Mouse (Mus musculus) lung, embryonic 15.5 days (tissue): ENCODE results near the gene Exoc4. TPM values are rescaled to one million over a fixed set of nuclear protein-coding genes. Genes with fewer than 3 reads are reported as not detected.

Source experiments
- ATAC-seq: fragments of 200-750 bp; cut with Nextera tagmentation; 2 replicates; pipeline ENCODE4 v1.8.0; 2017; ENCODE audit warnings: moderate number of reproducible peaks, borderline replicate concordance; ENCODE audit not compliant: low FRiP score, low TSS enrichment; ENCODE audit errors: extremely low read depth
- H3K27ac ChIP-seq: fragments of 300-500 bp; sonication (generic); 2 replicates; pipeline ENCODE4 v1.5.1; 2015; ENCODE audit warnings: moderate library complexity, mild to moderate bottlenecking, inconsistent platforms
- H3K27me3 ChIP-seq: fragments of 300-500 bp; sonication (generic); 2 replicates; pipeline ENCODE4 v1.6.1; 2015; ENCODE audit warnings: inconsistent platforms
- H3K36me3 ChIP-seq: fragments of 300-500 bp; sonication (generic); 2 replicates; pipeline ENCODE4 v1.6.1; 2015; ENCODE audit warnings: inconsistent platforms
- H3K4me1 ChIP-seq: fragments of 300-500 bp; sonication (generic); 2 replicates; pipeline ENCODE4 v1.6.1; 2015; ENCODE audit warnings: inconsistent platforms
- H3K4me2 ChIP-seq: fragments of 300-500 bp; sonication (generic); 2 replicates; pipeline ENCODE4 v1.6.1; 2015; ENCODE audit warnings: inconsistent platforms, mild to moderate bottlenecking, moderate library complexity
- H3K4me3 ChIP-seq: fragments of 300-500 bp; sonication (generic); 2 replicates; pipeline ENCODE4 v1.5.1; 2015; ENCODE audit warnings: mild to moderate bottlenecking, inconsistent platforms
- H3K9ac ChIP-seq: fragments of 300-500 bp; sonication (generic); 2 replicates; pipeline ENCODE4 v1.6.1; 2015; ENCODE audit warnings: inconsistent platforms
- H3K9me3 ChIP-seq: fragments of 300-500 bp; sonication (generic); 2 replicates; pipeline ENCODE4 v1.6.1; 2016; ENCODE audit warnings: inconsistent platforms
- WGBS: fragments of 180-500 bp; shearing (Covaris S2); methylation state at CpG from one replicate; pipeline ENCODE4 v1.1.7; 2015; 5-methylcytosine and 5-hydroxymethylcytosine counted together
- polyA plus RNA-seq: library from polyadenylated mRNA; unstranded; fragments of >200 nt; fragmentation: Nextera tagmentation; extraction: Ambion mirVana; gene quantifications from 2 replicates; pipeline ENCODE4 v1.2.1, GENCODE M21; 2015

Exoc4 gene
- polyA plus RNA-seq, 1 experiment from 2014 or later: 40.8 TPM

GRCm38 (mm10) chr6:33690601-33691000, 441.7 kb downstream of the Exoc4 start:
- 73% methylated on average over 5 of the region's 5 CpGs for WGBS
- Histone ChIP-seq H3K36me3 (no peaks in the 10 kb centered on the region), H3K4me1 (no peaks in the 10 kb centered on the region), H3K4me2 (no peak overlapping the region), H3K27me3 (no peaks in the 10 kb centered on the region), H3K9ac (no peak overlapping the region), H3K27ac (no peak overlapping the region), H3K9me3 (no peaks in the 10 kb centered on the region), H3K4me3 (no peak overlapping the region)
- ATAC-seq: no peak

DNA sequence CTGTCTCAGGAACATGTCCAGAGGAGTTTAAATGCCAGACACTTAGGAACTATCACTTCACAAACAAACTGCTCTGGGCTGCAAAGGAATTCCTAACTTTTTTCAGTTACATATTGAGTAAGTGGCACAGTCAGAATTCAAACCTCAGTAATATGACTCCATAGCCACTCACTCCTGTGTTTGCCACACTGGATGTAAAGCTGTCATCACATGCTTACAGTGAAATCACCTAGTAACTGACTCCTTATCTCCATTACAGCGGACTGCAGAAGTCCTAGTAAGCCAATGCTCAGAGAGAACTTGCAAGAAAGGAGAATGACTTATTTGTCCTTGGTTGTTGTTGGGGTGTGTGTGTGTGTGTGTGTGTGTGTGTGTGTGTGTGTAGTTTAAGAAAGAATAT, 448.1 kb downstream of the Exoc4 start:
- WGBS: 19% methylated on average over 1 of the region's 1 CpGs

GRCm38 (mm10) chr6:33708907-33709306, 460.0 kb downstream of the Exoc4 start:
- no peaks in the 10 kb centered on the region for H3K4me1 ChIP-seq
- no peaks in the 10 kb centered on the region for H3K27me3 ChIP-seq
- H3K4me2 ChIP-seq: no peak overlapping the region
- no peak overlapping the region for H3K9ac ChIP-seq
- H3K9me3 ChIP-seq: no peaks in the 10 kb centered on the region
- H3K36me3 ChIP-seq: no peaks in the 10 kb centered on the region
- ATAC-seq: no peak
- H3K27ac ChIP-seq: no peak overlapping the region
- WGBS: 77% methylated on average over 4 of the region's 4 CpGs
- H3K4me3 ChIP-seq: no peak overlapping the region

More for the DNA sequence above, 448.1 kb downstream of the Exoc4 start:
- no peak overlapping the region for H3K4me2 ChIP-seq
- no peak for ATAC-seq
- no peaks in the 10 kb centered on the region for H3K9me3 ChIP-seq
- H3K4me3 ChIP-seq: no peak overlapping the region
- no peaks in the 10 kb centered on the region for H3K4me1 ChIP-seq
- H3K9ac ChIP-seq: no peak overlapping the region
- no peaks in the 10 kb centered on the region for H3K36me3 ChIP-seq
- H3K27ac ChIP-seq: no peak overlapping the region
- no peaks in the 10 kb centered on the region for H3K27me3 ChIP-seq

GRCm38 (mm10) chr6:33709340-33709739, 460.5 kb downstream of the Exoc4 start:
- H3K4me3 ChIP-seq: no peak overlapping the region
- peak; percentile 49; the same call in 1 of the 2 replicates for ATAC-seq
- no peak overlapping the region for H3K27ac ChIP-seq
- H3K4me2 ChIP-seq: no peak overlapping the region
- no peaks in the 10 kb centered on the region for H3K9me3 ChIP-seq
- no peak overlapping the region for H3K9ac ChIP-seq
- 46% methylated on average over 5 of the region's 5 CpGs for WGBS
- H3K27me3 ChIP-seq: no peaks in the 10 kb centered on the region
- H3K36me3 ChIP-seq: no peaks in the 10 kb centered on the region
- no peaks in the 10 kb centered on the region for H3K4me1 ChIP-seq

DNA sequence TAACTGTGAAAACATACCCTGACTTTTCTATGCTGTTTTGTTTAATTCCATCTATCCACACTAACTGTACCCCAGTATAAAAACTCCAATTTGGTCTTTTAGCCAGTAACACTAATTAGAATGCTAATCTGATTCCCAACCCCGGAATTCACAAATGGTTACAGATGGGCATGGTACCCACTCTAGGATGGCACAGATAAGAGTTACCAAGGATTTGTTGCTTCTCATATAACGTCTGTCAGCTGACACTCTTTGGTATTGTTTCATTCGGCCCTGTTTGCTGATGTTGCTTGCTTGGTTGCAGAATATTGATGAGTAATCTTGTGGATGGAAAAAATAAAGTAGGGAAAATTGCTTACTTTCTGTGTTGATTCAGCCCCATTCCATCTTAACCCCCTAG, 462.9 kb downstream of the Exoc4 start:
- WGBS: 67% methylated on average over 3 of the region's 3 CpGs
- ATAC-seq: no peak

GRCm38 (mm10) chr6:33712540-33713118, 463.7 kb downstream of the Exoc4 start:
- no peaks in the 10 kb centered on the region for H3K9me3 ChIP-seq
- WGBS: 79% methylated on average over 7 of the region's 7 CpGs
- no peak for ATAC-seq
- no peak overlapping the region for H3K27ac ChIP-seq
- no peak overlapping the region for H3K9ac ChIP-seq
- no peak overlapping the region for H3K4me3 ChIP-seq
- no peaks in the 10 kb centered on the region for H3K27me3 ChIP-seq
- no peaks in the 10 kb centered on the region for H3K4me1 ChIP-seq
- no peak overlapping the region for H3K4me2 ChIP-seq
- H3K36me3 ChIP-seq: no peaks in the 10 kb centered on the region

More for the DNA sequence above, 462.9 kb downstream of the Exoc4 start:
- H3K27me3 ChIP-seq: no peaks in the 10 kb centered on the region
- no peak overlapping the region for H3K4me2 ChIP-seq
- H3K36me3 ChIP-seq: no peaks in the 10 kb centered on the region
- no peak overlapping the region for H3K27ac ChIP-seq
- H3K4me3 ChIP-seq: no peak overlapping the region
- no peak overlapping the region for H3K9ac ChIP-seq
- H3K9me3 ChIP-seq: no peaks in the 10 kb centered on the region
- no peaks in the 10 kb centered on the region for H3K4me1 ChIP-seq

GRCm38 (mm10) chr6:33716254-33716965, 467.5 kb downstream of the Exoc4 start:
- Histone ChIP-seq H3K4me2 (no peak overlapping the region), H3K4me3 (no peak overlapping the region), H3K9ac (no peak overlapping the region), H3K4me1 (no peaks in the 10 kb centered on the region), H3K9me3 (no peaks in the 10 kb centered on the region), H3K36me3 (no peaks in the 10 kb centered on the region), H3K27me3 (no peaks in the 10 kb centered on the region), H3K27ac (no peak overlapping the region)
- 61% methylated on average over 6 of the region's 6 CpGs for WGBS
- ATAC-seq: no peak

DNA sequence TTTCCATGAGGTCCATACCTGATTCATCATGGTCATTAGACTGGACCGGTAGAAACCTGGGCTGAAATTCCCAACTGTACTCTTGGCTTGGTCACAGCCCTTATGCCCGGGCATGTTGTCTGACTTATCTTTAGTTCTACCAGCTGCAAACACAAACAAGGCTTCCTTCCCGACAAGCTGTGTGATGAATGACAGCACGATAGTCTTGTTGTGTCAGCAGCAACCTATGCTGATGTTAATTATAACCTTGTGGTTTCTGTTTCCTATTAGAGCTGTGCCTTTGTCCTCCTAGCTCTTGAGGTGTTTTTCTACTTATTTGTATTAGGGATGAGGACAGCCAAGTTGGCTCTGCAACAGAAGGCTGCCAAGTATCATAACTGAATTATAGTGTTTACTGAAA, 472.3 kb downstream of the Exoc4 start:
- no peaks in the 10 kb centered on the region for H3K9me3 ChIP-seq
- ATAC-seq: no peak
- H3K27ac ChIP-seq: no peak overlapping the region
- H3K36me3 ChIP-seq: no peaks in the 10 kb centered on the region
- no peak overlapping the region for H3K4me3 ChIP-seq
- H3K27me3 ChIP-seq: no peaks in the 10 kb centered on the region
- H3K4me2 ChIP-seq: no peak overlapping the region
- H3K4me1 ChIP-seq: no peaks in the 10 kb centered on the region
- H3K9ac ChIP-seq: no peak overlapping the region
- WGBS: 34% methylated on average over 4 of the region's 4 CpGs

- H3K36me3 ChIP-seq: no peaks in the 10 kb centered on the region
- H3K9me3 ChIP-seq: no peaks in the 10 kb centered on the region
- no peak overlapping the region for H3K27ac ChIP-seq
- H3K4me1 ChIP-seq: no peaks in the 10 kb centered on the region
- H3K27me3 ChIP-seq: no peaks in the 10 kb centered on the region
- no peak overlapping the region for H3K4me2 ChIP-seq
- no peak overlapping the region for H3K4me3 ChIP-seq
- WGBS: 81% methylated on average over 2 of the region's 2 CpGs
- no peak for ATAC-seq
- no peak overlapping the region for H3K9ac ChIP-seq
These were observed 473.9 kb downstream of the Exoc4 start for GRCm38 (mm10) chr6:33722811-33723210.

GRCm38 (mm10) chr6:33724596-33724995, 475.7 kb downstream of the Exoc4 start:
- H3K9me3 ChIP-seq: no peaks in the 10 kb centered on the region
- no peak overlapping the region for H3K4me3 ChIP-seq
- ATAC-seq: no peak
- 59% methylated on average over 3 of the region's 3 CpGs for WGBS
- H3K27ac ChIP-seq: no peak overlapping the region
- H3K4me1 ChIP-seq: no peaks in the 10 kb centered on the region
- H3K4me2 ChIP-seq: no peak overlapping the region
- no peaks in the 10 kb centered on the region for H3K27me3 ChIP-seq
- H3K36me3 ChIP-seq: no peaks in the 10 kb centered on the region
- H3K9ac ChIP-seq: no peak overlapping the region

GRCm38 (mm10) chr6:33727271-33727670, 478.4 kb downstream of the Exoc4 start:
- WGBS: 68% methylated on average over 1 of the region's 1 CpGs
- ATAC-seq: no peak
- H3K9me3 ChIP-seq: no peaks in the 10 kb centered on the region
- no peaks in the 10 kb centered on the region for H3K36me3 ChIP-seq
- no peaks in the 10 kb centered on the region for H3K27me3 ChIP-seq
- no peak overlapping the region for H3K4me3 ChIP-seq
- no peak overlapping the region for H3K27ac ChIP-seq
- H3K9ac ChIP-seq: no peak overlapping the region
- no peaks in the 10 kb centered on the region for H3K4me1 ChIP-seq
- no peak overlapping the region for H3K4me2 ChIP-seq

GRCm38 (mm10) chr6:33732214-33732613, 483.3 kb downstream of the Exoc4 start:
- Histone ChIP-seq H3K4me1 (no peaks in the 10 kb centered on the region), H3K4me2 (no peak overlapping the region), H3K27me3 (no peaks in the 10 kb centered on the region), H3K36me3 (no peaks in the 10 kb centered on the region), H3K4me3 (no peak overlapping the region), H3K9me3 (no peaks in the 10 kb centered on the region), H3K9ac (no peak overlapping the region), H3K27ac (no peak overlapping the region)
- WGBS: 83% methylated on average over 2 of the region's 2 CpGs
- no peak for ATAC-seq
